Mouse (Mus musculus): Measurements from ENCODE around the gene Slc20a1.

GRCm38 (mm10) chr2:129233218-129233617, 34.7 kb downstream of the Slc20a1 start:
- TF ChIP-seq CTCF (IDR thresholded peaks at IDR 0.05), result no peak
- no peak for TF ChIP-seq EP300 (IDR thresholded peaks at IDR 0.05; ENCODE audit: insufficient read depth, low read depth, low read length)
